In the genomic region with DNA sequence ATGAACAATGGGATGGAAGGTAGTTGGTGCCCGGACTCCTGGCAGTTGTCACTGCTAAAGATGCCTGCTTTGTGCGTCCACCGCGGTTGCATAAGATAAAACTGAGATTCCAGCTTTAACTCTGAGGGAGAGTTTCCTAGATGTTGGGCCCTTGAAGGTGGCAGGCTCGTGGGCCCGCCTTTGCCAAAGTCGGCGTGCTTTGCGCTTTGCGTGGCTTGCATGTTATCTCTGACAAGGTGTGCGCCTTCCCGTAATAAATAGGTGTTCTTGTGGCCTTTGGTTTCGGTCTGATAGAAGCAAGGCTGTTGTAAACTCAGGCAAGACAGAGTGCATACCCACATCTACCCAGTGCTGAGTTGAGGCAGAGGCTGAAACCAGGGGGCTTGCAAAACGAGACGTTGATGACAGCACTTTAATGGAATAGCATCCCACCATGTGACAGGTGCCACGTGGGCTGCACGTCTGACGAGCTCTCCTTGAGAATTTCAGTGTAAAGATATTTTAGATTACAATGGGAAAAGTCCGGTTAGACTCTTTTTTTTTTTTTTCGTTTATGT, we compare ENCODE assay signal across 7 mouse cellular contexts. TPM values are rescaled to one million over a fixed set of nuclear protein-coding genes. Genes with fewer than 3 reads are reported as not detected.
DNase-seq lines count a peak whose midpoint lies in the region; ATAC-seq and TF ChIP-seq lines count a peak whose summit lies in the region.

No protein-coding gene starts in this region.

- TF ChIP-seq EP300 in lung, postnatal 0 days (IDR thresholded peaks at IDR 0.05), result no peak

- intact Hi-C loops in gastrocnemius, postnatal 14 days (cut with DNase I; ENCODE audit: low total_unique reads), result loop anchor here (2.0 kb wide), 1 partner anchor 173 kb away; no protein-coding TSS in a partner anchor

- H3K27me3 ChIP-seq in lung, postnatal 0 days (replicated peaks; ENCODE audit: insufficient read depth, low read length), result no peaks in the 10 kb centered on the region
- H3K27me3 ChIP-seq in forebrain, embryonic 10.5 days (ENCODE audit: poor library complexity, severe bottlenecking), result peaks cover 51% of the 10 kb centered on the region
- peaks cover 37% of the 10 kb centered on the region for H3K27me3 ChIP-seq in limb, embryonic 12.5 days
- no peaks in the 10 kb centered on the region for H3K27me3 ChIP-seq in stomach, embryonic 14.5 days (ENCODE audit: control insufficient read depth, insufficient read depth, low read length)

- no peaks in the 10 kb centered on the region for H3K36me3 ChIP-seq in lung, postnatal 0 days (ENCODE audit: insufficient read depth, low read length)
- peaks cover 5% of the 10 kb centered on the region; the same call in 1 of the 2 replicates for H3K36me3 ChIP-seq in forebrain, embryonic 10.5 days (replicated peaks)
- no peaks in the 10 kb centered on the region for H3K36me3 ChIP-seq in limb, embryonic 12.5 days
- no peaks in the 10 kb centered on the region for H3K36me3 ChIP-seq in stomach, embryonic 14.5 days (ENCODE audit: control insufficient read depth, insufficient read depth, low read length)

- H3K9me3 ChIP-seq in lung, postnatal 0 days (ENCODE audit: low read length), result no peaks in the 10 kb centered on the region
- no peaks in the 10 kb centered on the region for H3K9me3 ChIP-seq in forebrain, embryonic 10.5 days
- no peaks in the 10 kb centered on the region for H3K9me3 ChIP-seq in limb, embryonic 12.5 days
- H3K9me3 ChIP-seq in stomach, embryonic 14.5 days (ENCODE audit: control insufficient read depth, low read depth, low read length), result no peaks in the 10 kb centered on the region

- peak overlapping the region; percentile 90 for H3K4me2 ChIP-seq in lung, postnatal 0 days (replicated peaks; ENCODE audit: low read depth, low read length)
- H3K4me2 ChIP-seq in limb, embryonic 12.5 days, result peak overlapping the region; percentile 82
- peak overlapping the region; percentile 94 for H3K4me2 ChIP-seq in stomach, embryonic 14.5 days (replicated peaks; ENCODE audit: low read depth, low read length)

- H3K4me1 ChIP-seq in lung, postnatal 0 days (ENCODE audit: insufficient read depth, low read depth, low read length), result peaks cover 13% of the 10 kb centered on the region; the same call in 1 of the 2 replicates
- peaks cover 45% of the 10 kb centered on the region for H3K4me1 ChIP-seq in forebrain, embryonic 10.5 days
- peaks cover 30% of the 10 kb centered on the region for H3K4me1 ChIP-seq in limb, embryonic 12.5 days (replicated peaks)
- peaks cover 14% of the 10 kb centered on the region for H3K4me1 ChIP-seq in stomach, embryonic 14.5 days (ENCODE audit: control insufficient read depth, insufficient read depth, low read length)

- DNase-seq in lung, postnatal 0 days (ENCODE audit: low spot score), result peak; percentile 31
- no peak for DNase-seq in lung, postnatal 10 days
- no peak for DNase-seq in forebrain, embryonic 10.5 days (ENCODE audit: extremely low spot score, low spot score)
- DNase-seq in gastrocnemius, postnatal 14 days, result no peak
- DNase-seq in kidney, adult 8-10 months, result no peak

- H3K9ac ChIP-seq in lung, postnatal 0 days (replicated peaks; ENCODE audit: low read depth), result peak overlapping the region; percentile 73
- H3K9ac ChIP-seq in limb, embryonic 12.5 days (replicated peaks), result peak overlapping the region; percentile 59; the same call in 1 of the 2 replicates
- peak overlapping the region; percentile 45 for H3K9ac ChIP-seq in stomach, embryonic 14.5 days (replicated peaks; ENCODE audit: low read depth, low read length)

- ATAC-seq in lung, postnatal 0 days, result 0 out of 2 replicates have a peak, but pooled peaks have one; percentile 6
- ATAC-seq in limb, embryonic 12.5 days (ENCODE audit: insufficient number of reproducible peaks, insufficient read depth, low FRiP score, low TSS enrichment, low read depth), result peak; percentile 17; the same call in 1 of the 2 replicates
- no peak for ATAC-seq in stomach, embryonic 14.5 days (ENCODE audit: insufficient number of reproducible peaks, insufficient read depth, low FRiP score, low read depth)

- H3K4me3 ChIP-seq in lung, postnatal 0 days (ENCODE audit: low read depth, low read length), result peak overlapping the region; percentile 50
- H3K4me3 ChIP-seq in forebrain, embryonic 10.5 days, result peak overlapping the region; percentile 69
- peak overlapping the region; percentile 64 for H3K4me3 ChIP-seq in limb, embryonic 12.5 days (replicated peaks)
- H3K4me3 ChIP-seq in stomach, embryonic 14.5 days (ENCODE audit: low read depth, low read length), result peak overlapping the region; percentile 57

- WGBS in lung, postnatal 0 days, result 6% methylated on average over 20 of the region's 20 CpGs
- WGBS in forebrain, embryonic 10.5 days, result 7% methylated on average over 20 of the region's 20 CpGs
- 6% methylated on average over 20 of the region's 20 CpGs for WGBS in limb, embryonic 12.5 days
- WGBS in stomach, embryonic 14.5 days, result 3% methylated on average over 20 of the region's 20 CpGs

- peak overlapping the region; percentile 87 for H3K27ac ChIP-seq in lung, postnatal 0 days (ENCODE audit: low read length)
- peak overlapping the region; percentile 85 for H3K27ac ChIP-seq in forebrain, embryonic 10.5 days
- no peak overlapping the region for H3K27ac ChIP-seq in limb, embryonic 12.5 days
- H3K27ac ChIP-seq in stomach, embryonic 14.5 days (ENCODE audit: low read length), result no peak overlapping the region

- TF ChIP-seq CTCF in lung, postnatal 0 days (IDR thresholded peaks at IDR 0.05), result no peak

RNA-seq across cellular contexts. Expression of gene F3, which starts 0.7 kb away (rescaled TPM):
- polyA plus RNA-seq in lung, postnatal 0 days (2015; fragmentation: Nextera tagmentation; extraction: Ambion mirVana), result 99.3 and 129 TPM in 2 replicates
- polyA plus RNA-seq in forebrain, embryonic 10.5 days (2016; fragmentation: Nextera tagmentation; extraction: Ambion mirVana), result 8.2 and 9.8 TPM in 2 replicates
- 7.2 and 7.7 TPM in 2 replicates for polyA plus RNA-seq in limb, embryonic 12.5 days (2016; fragmentation: Nextera tagmentation; extraction: Ambion mirVana)
- polyA plus RNA-seq in stomach, embryonic 14.5 days (2014; fragmentation: Nextera tagmentation; extraction: Ambion mirVana), result 22.3 and 24.9 TPM in 2 replicates
- 1 to 10 TPM; 4.5 to 7.3 TPM for total RNA-seq in gastrocnemius, postnatal 14 days (2021)

RNA-seq across cellular contexts. Expression of gene 4930432M17Rik, which starts 53.5 kb away (rescaled TPM):
- polyA plus RNA-seq in lung, postnatal 0 days (2015; fragmentation: Nextera tagmentation; extraction: Ambion mirVana), result not detected in 2 replicates
- polyA plus RNA-seq in forebrain, embryonic 10.5 days (2016; fragmentation: Nextera tagmentation; extraction: Ambion mirVana), result not detected in 2 replicates
- polyA plus RNA-seq in limb, embryonic 12.5 days (2016; fragmentation: Nextera tagmentation; extraction: Ambion mirVana), result not detected in 2 replicates
- polyA plus RNA-seq in stomach, embryonic 14.5 days (2014; fragmentation: Nextera tagmentation; extraction: Ambion mirVana), result not detected in 2 replicates
- total RNA-seq in gastrocnemius, postnatal 14 days (2021), result not detected

Comparison
In these comparisons a context has a peak if more than half of its experiments do, and no peak if none do; other contexts are left out.
1. H3K27ac ChIP-seq: peak in lung, postnatal 0 days (single experiment) and forebrain, embryonic 10.5 days (single experiment); none in limb, embryonic 12.5 days (single experiment) and stomach, embryonic 14.5 days (single experiment).
2. Peak in every context shown above with its lines, with median percentiles within 50 percentile points of each other: H3K4me2 ChIP-seq, H3K4me3 ChIP-seq and H3K9ac ChIP-seq.